Mouse (Mus musculus) heart, postnatal 25 days (tissue): ENCODE measurements around the gene Tspan9. TPM values are rescaled to one million over a fixed set of nuclear protein-coding genes. Genes with fewer than 3 reads are reported as not detected.

Source experiments
- DNase-seq: peaks from one replicate; pipeline ENCODE4 v3.0.0; 2022; ENCODE audit warnings: low spot score
- intact Hi-C: fragments of 180-260 bp; cut with DNase I; formaldehyde crosslinking; loops from one replicate; pipeline ENCODE4 v1.15.1; 2025
- total RNA-seq, 2 experiments: library from RNA; stranded (reverse); gene quantifications; 2 replicates each; pipeline ENCODE4 v1.2.3; 2021

Tspan9 gene
- total RNA-seq, result 100 to 1,000 TPM; 129 to 132 TPM

GRCm38 (mm10) chr6:128143390-128144020 is at the start of gene Tspan9:
Gene Tspan9, minus strand, starts transcription at chr6:128143594.
- peak; percentile 58 for DNase-seq
- intact Hi-C loops, result loop anchor here (2.0 kb wide), 3 partner anchors 19 to 111 kb away; no protein-coding TSS in a partner anchor

DNA sequence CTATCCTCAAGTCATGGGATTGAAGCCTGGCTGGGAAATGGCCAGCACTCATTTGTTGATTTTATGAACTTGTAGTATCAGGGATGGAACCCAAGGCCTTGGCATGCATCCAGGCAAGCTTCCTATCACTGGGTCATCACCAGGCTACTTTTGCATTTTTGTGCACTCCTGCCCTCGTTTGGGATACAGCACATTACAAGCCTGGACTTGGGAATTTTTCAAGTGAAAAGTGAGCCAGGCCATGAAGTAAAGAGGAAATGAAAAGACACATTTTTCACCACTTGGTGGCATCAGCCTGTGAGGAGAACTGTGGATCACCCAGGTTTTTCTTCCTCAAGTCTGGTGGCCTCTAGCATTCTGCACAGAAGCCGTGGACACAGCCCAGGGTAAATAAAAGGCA is 40.1 kb upstream of the Tspan9 start:
- DNase-seq, result no peak
- intact Hi-C loops, result no loop called here

DNA sequence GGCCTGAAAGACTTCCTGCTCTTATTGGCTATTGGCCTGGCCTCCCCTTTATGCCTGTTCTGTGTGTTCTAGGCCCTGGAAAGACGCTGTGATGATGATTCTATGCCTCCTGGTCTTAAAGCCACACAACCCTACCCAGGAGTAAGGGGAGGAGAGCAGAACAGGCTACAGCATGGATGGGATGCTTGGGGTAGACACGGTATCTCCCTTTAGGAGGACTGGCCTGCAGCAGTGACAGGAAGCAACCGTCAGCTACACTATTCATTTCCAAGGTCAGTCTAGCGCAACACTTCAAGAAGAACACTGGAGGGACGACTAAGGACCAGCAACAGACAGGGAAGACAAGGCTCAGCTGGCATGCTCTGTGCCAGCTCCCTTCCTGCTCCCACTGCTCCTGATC is 37.8 kb upstream of the Tspan9 start:
- DNase-seq, result no peak
- intact Hi-C loops, result no loop called here

DNA sequence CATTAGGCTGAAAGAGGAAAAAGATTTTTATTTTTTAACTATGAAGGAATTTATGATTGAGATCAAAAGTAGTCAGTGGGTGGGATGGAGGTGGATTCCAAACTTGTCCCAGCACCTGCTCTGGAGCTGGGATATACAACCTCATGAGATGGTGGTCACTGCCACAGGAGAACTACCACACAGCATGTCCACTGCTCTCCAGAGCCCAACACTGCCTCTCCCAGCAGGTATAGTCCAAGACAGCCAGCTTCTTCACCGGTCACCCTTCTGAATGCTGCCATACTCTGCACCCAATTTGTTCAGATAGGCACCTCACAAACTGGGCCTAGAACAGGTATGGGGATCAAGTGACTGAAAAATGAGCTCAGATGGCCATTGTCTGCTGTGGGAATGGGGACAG is 36.3 kb upstream of the Tspan9 start:
- no peak for DNase-seq
- intact Hi-C loops, result no loop called here

- no peak for DNase-seq
- intact Hi-C loops, result no loop called here
Observed at GRCm38 (mm10) chr6:128179247-128179646, 35.9 kb upstream of the Tspan9 start.

DNA sequence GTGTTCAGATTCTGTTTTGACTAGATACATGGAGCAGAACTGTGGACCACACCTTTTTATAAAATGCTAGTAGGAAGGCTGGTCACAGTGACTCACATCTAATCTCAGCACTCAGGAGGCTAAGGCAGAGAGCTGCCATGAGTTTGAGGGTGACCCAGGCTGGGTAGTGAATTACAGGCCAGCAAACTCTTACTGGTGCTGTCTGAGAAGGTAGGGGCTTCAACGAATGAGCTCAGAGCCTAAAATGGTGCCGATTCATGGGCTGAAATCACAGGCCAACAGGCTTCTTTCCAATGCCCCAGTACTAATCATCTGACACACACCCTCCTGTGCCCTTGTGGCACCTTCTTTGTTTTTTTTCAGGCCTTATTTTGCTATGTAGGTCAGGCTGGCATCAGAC is 35.3 kb upstream of the Tspan9 start:
- DNase-seq, result no peak
- intact Hi-C loops, result no loop called here

DNA sequence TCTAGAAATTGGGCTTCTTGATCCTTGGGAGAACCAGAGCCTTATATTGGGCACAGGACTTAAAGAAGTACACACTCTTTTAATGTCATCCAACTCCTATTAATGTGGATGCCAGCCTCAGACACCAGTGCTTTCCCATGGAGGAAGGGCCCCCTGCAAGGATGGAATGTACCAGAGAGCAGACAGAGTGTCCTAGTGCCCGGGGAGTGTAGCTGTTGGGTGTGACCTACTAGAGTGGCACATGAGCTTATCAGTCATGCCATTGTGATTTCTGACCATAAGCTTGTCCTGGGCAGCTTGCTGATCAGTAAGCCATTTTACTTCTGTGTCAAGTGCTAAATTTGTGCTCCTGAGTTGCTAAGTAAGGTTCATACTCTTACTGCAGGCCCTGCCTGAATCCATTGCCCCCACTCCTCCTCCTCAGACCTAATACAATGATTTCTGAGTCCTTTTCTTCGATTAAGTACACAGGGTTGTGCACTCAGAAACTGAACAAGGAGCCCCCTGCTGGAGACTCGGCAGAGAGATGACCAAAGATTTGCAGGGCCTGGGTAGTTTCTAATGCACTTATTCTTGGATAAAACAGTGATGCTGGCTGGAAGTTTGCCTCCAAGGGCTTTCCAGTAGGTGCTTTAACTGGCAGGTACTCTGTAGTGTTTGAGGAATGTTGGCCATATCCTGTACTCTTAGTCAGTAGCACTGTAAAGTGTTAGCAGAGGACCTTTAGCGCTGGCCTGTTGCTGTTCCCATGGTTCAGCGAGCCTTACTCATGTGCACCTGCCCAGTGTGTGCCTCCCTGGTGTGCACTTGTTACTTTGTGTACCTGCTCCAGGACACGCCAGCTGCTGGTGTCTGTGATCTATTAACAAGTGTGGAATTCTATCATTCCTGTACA is 25.6 kb upstream of the Tspan9 start:
- intact Hi-C loops, result loop anchor here (5.0 kb wide), 1 partner anchor 197 kb away; no protein-coding TSS in a partner anchor
- no peak for DNase-seq

DNA sequence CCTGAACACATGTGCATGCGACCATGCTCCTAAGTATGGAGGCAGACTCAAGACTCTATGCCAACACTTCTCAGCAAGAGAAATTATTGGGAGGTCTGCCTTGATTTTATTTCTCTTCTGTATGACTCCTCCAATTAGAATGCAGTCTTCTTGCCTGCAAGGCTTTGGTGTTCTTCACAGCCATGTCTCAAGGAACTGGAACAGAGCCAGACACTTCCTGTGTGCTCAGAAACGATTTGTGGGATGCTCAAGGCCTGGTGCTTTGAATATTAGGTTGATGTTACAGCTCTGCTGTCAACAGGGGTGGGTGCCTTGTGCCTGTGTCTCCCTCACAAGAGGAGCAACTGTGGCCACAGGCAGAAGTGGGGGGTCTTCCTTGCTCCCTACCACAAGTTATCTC is 22.2 kb upstream of the Tspan9 start:
- DNase-seq, result no peak

DNA sequence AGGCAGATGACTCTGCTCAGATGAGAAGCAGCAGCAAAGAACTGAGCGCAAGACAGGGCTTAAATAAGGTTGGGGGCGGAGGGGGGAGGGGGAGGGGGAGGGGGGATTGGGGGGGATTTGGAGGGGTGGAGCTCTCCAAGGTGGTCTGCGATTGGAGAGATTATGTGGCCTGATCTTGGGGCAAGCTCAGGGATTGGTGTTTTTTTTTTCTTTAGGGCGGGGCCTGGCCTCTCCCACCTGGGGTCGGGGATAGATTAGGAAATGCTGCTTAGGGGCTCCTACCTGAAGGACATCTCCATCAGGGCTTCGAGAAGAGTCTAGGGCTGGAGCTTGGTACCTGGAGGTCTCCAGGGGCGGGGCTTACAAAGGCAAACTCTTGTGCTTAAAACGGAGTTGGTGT is 21.2 kb upstream of the Tspan9 start:
- DNase-seq, result no peak
- intact Hi-C loops, result loop anchor here (5.0 kb wide), 1 partner anchor 192 kb away; no protein-coding TSS in a partner anchor

More for the DNA sequence above, 22.2 kb upstream of the Tspan9 start:
- intact Hi-C loops, result loop anchor here (5.0 kb wide), 1 partner anchor 193 kb away; no protein-coding TSS in a partner anchor

- intact Hi-C loops, result no loop called here
- no peak for DNase-seq
Observed at GRCm38 (mm10) chr6:128159092-128159491, 15.7 kb upstream of the Tspan9 start.

DNA sequence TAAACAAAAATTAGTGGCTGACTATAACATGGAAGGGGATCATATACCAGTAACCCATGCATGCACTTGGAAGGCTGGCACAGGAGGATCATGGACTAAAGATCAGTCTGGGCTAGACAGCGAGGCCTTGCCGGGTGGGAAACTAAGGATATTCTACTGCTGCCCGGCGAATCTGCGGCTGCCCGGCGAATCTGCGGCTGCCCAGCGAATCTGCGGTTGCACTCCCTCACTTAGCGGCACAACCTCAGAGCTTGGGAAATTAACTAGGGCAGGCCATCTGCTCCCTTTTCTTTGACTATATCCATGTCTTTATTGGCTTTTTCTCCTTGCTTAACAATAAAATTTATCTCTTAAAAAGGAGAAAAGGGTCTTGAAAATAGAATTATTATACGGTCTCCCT is 14.6 kb upstream of the Tspan9 start:
- intact Hi-C loops, result no loop called here
- DNase-seq, result no peak

GRCm38 (mm10) chr6:128156476-128156875 is 13.1 kb upstream of the Tspan9 start:
- intact Hi-C loops, result no loop called here
- DNase-seq, result no peak

GRCm38 (mm10) chr6:128155935-128156334 is 12.5 kb upstream of the Tspan9 start:
- intact Hi-C loops, result no loop called here
- no peak for DNase-seq

- DNase-seq, result no peak
- intact Hi-C loops, result loop anchor here (1.0 to 2.0 kb wide), 3 partner anchors 53 to 175 kb away; no protein-coding TSS in a partner anchor
Observed at GRCm38 (mm10) chr6:128145765-128146164, 2.4 kb upstream of the Tspan9 start.

DNA sequence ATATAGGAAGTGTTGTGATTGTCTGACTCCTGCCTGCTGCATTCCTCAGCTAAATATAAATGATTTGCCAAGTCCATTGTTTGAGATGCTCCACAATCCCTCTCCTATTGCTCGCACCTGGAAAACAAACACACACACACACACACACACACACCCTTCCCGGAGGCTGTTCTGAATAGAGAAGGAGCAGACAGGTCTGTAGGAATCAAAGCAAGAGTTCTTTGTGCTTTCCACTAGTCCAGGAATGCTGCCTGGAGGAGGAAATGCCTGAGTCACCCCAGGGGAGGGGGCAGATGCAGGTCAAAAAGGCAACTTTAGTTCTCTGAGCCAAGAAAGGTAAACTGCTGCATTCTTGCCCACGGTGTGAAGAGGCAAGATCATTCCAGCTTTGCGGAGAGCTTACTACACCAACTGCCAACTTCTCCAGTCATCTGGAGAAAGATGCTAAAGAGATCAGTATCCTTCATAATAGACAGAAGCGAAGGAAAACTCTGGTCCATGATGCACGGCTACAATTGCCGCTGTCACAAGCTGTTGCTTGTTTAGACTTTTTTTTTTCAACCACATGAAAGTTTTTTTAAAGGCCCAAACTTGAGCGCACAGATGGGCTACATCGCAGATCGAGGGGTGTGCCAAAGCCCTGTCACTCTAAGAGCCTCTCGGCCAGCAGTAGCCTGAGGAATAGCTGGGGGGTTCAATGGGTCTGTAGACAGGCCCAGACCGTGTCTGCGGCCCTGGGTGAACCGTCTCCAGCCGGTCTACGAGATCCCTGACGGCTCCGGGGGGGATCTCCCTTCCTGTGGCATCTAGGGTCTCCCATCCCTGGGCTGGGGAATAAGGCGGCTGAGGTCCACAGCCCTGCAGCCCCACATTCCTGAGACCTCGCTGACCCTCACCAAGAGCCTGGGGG is 770 bp downstream of the Tspan9 start:
- DNase-seq, result peak; percentile 39
- intact Hi-C loops, result loop anchor here (1.0 to 2.0 kb wide), 2 partner anchors 18 to 40 kb away; no protein-coding TSS in a partner anchor

- intact Hi-C loops, result no loop called here
- DNase-seq, result no peak
Observed at GRCm38 (mm10) chr6:128140724-128141123, 2.7 kb downstream of the Tspan9 start.

DNA sequence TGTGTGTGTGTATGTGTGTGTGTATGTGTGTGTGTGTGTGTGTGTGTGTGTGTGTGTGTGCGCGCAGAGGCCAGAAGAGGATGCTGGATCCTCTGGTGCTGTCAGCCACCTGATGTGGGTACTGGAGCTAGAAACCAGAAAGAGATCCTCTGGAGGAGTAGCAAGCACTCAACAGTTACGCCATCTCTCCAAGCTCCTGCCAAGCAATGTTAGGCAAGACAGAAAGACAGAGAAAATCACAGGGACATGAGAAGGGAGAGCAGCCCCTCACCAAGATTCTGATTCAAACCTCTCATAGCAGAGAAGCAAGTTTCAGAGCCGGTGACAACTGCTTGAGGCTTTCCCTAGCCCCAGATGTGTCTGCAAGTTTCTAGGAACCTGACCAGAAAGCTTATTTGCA is 5.5 kb downstream of the Tspan9 start:
- DNase-seq, result no peak
- intact Hi-C loops, result no loop called here

GRCm38 (mm10) chr6:128136654-128137053 is 6.7 kb downstream of the Tspan9 start:
- intact Hi-C loops, result no loop called here
- no peak for DNase-seq

DNA sequence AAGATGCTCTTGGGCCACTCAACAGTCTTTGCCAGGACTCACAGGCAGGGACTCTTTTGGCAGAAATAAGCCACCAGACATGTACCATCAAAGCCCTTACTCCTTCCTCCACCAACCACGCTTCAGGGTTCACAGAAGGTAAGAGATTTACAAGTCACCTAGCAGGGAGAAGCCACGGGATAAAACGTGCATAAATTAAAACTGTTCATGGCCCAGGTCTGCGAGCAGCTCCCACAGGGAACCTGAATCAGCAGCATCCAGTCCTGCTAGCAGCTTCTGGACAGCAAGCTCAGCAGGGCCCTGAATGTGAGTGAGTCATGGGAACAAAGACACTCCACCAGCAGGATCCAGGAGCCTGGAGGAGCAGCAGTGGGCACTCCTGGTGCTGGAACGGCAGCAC is 7.9 kb downstream of the Tspan9 start:
- intact Hi-C loops, result no loop called here
- no peak for DNase-seq

DNA sequence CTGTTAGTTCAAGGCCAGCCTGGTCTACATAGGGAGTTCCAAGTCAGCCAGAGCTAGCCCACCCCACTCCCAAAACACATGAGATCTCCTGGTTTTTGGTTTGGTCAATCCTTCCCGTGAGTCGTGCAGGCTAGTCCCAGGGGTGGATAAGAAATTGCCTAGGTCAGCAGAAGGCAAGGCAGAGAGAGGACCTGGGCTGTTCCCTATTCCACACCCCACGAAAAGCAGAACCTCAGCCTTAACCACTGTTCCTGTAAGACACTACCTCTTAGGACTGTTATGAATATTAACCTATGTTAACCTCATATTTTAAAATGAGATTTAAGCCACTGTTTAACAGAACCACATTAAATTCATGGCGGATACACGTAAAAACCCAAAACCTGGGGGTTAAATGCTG is 8.4 kb downstream of the Tspan9 start:
- DNase-seq, result no peak
- intact Hi-C loops, result no loop called here
